Mouse (Mus musculus): Measurements from ENCODE around the gene Enc1. TPM values are rescaled to one million over a fixed set of nuclear protein-coding genes. Genes with fewer than 3 reads are reported as not detected.
"Not testable (repeated sequence)": the region's sequence is repeated elsewhere in the genome, so short reads cannot be mapped to it uniquely, and the experiment has no call there.

Enc1 gene
- polyA plus RNA-seq, 1 experiment from 2014 or later = 2.6 TPM

- ATAC-seq (no peak), DNase-seq (ENCODE audit: low spot score) (no peak)
- Histone ChIP-seq H3K4me2 (replicated peaks; ENCODE audit: low read depth, low read length) (no peak overlapping the region), H3K4me1 (ENCODE audit: insufficient read depth, low read depth, low read length) (no peaks in the 10 kb centered on the region), H3K9ac (replicated peaks; ENCODE audit: low read depth) (no peak overlapping the region), H3K4me3 (ENCODE audit: low read depth, low read length) (no peak overlapping the region), H3K9me3 (ENCODE audit: low read length) (no peaks in the 10 kb centered on the region), H3K36me3 (ENCODE audit: insufficient read depth, low read length) (no peaks in the 10 kb centered on the region; the same call in 1 of the 2 replicates), H3K27me3 (replicated peaks; ENCODE audit: insufficient read depth, low read length) (no peaks in the 10 kb centered on the region), H3K27ac (ENCODE audit: low read length) (no peak overlapping the region)
- 31% methylated on average over 12 of the region's 12 CpGs for WGBS
- TF ChIP-seq EP300 (IDR thresholded peaks at IDR 0.05) = no peak
- TF ChIP-seq CTCF (IDR thresholded peaks at IDR 0.05) = no peak
Measured at GRCm38 (mm10) chr13:97256849-97257379, 16.0 kb downstream of the Enc1 start.

- no peak for ATAC-seq
- H3K27ac ChIP-seq (ENCODE audit: low read length) = no peak overlapping the region
- no peak for TF ChIP-seq CTCF (IDR thresholded peaks at IDR 0.05)
- TF ChIP-seq EP300 (IDR thresholded peaks at IDR 0.05) = no peak
- DNase-seq (ENCODE audit: low spot score) = no peak
- H3K4me3 ChIP-seq (ENCODE audit: low read depth, low read length) = no peak overlapping the region
- H3K9ac ChIP-seq (replicated peaks; ENCODE audit: low read depth) = no peak overlapping the region
- no peak overlapping the region for H3K4me2 ChIP-seq (replicated peaks; ENCODE audit: low read depth, low read length)
- no peaks in the 10 kb centered on the region for H3K4me1 ChIP-seq (ENCODE audit: insufficient read depth, low read depth, low read length)
- 78% methylated on average over 16 of the region's 16 CpGs for WGBS
- H3K27me3 ChIP-seq (replicated peaks; ENCODE audit: insufficient read depth, low read length) = no peaks in the 10 kb centered on the region
- no peaks in the 10 kb centered on the region for H3K9me3 ChIP-seq (ENCODE audit: low read length)
- no peaks in the 10 kb centered on the region for H3K36me3 ChIP-seq (ENCODE audit: insufficient read depth, low read length)
Measured at GRCm38 (mm10) chr13:97259271-97259670, 18.4 kb downstream of the Enc1 start.

GRCm38 (mm10) chr13:97260456-97261180, 19.7 kb downstream of the Enc1 start:
- no peak for DNase-seq (ENCODE audit: low spot score)

GRCm38 (mm10) chr13:97261549-97261948, 20.6 kb downstream of the Enc1 start:
- no peak overlapping the region for H3K9ac ChIP-seq (replicated peaks; ENCODE audit: low read depth)
- ATAC-seq (peak; percentile 48), DNase-seq (ENCODE audit: low spot score) (no peak)
- no peaks in the 10 kb centered on the region for H3K27me3 ChIP-seq (replicated peaks; ENCODE audit: insufficient read depth, low read length)
- no peaks in the 10 kb centered on the region for H3K4me1 ChIP-seq (ENCODE audit: insufficient read depth, low read depth, low read length)
- WGBS = 32% methylated on average over 8 of the region's 8 CpGs
- no peaks in the 10 kb centered on the region for H3K9me3 ChIP-seq (ENCODE audit: low read length)
- H3K27ac ChIP-seq (ENCODE audit: low read length) = no peak overlapping the region
- no peak for TF ChIP-seq CTCF (IDR thresholded peaks at IDR 0.05)
- TF ChIP-seq EP300 (IDR thresholded peaks at IDR 0.05) = no peak
- no peak overlapping the region for H3K4me2 ChIP-seq (replicated peaks; ENCODE audit: low read depth, low read length)
- H3K36me3 ChIP-seq (ENCODE audit: insufficient read depth, low read length) = no peaks in the 10 kb centered on the region
- H3K4me3 ChIP-seq (ENCODE audit: low read depth, low read length) = no peak overlapping the region

More at GRCm38 (mm10) chr13:97260456-97261180, 19.7 kb downstream of the Enc1 start:
- H3K4me1 ChIP-seq (ENCODE audit: insufficient read depth, low read depth, low read length) = no peaks in the 10 kb centered on the region
- no peak for TF ChIP-seq EP300 (IDR thresholded peaks at IDR 0.05)
- TF ChIP-seq CTCF (IDR thresholded peaks at IDR 0.05) = no peak
- no peaks in the 10 kb centered on the region for H3K36me3 ChIP-seq (ENCODE audit: insufficient read depth, low read length)
- H3K9ac ChIP-seq (replicated peaks; ENCODE audit: low read depth) = no peak overlapping the region
- ATAC-seq = no peak
- H3K27me3 ChIP-seq (replicated peaks; ENCODE audit: insufficient read depth, low read length) = no peaks in the 10 kb centered on the region
- no peak overlapping the region for H3K4me3 ChIP-seq (ENCODE audit: low read depth, low read length)
- no peak overlapping the region for H3K4me2 ChIP-seq (replicated peaks; ENCODE audit: low read depth, low read length)
- H3K27ac ChIP-seq (ENCODE audit: low read length) = no peak overlapping the region
- WGBS = 63% methylated on average over 8 of the region's 8 CpGs
- H3K9me3 ChIP-seq (ENCODE audit: low read length) = no peaks in the 10 kb centered on the region

- Histone ChIP-seq H3K27ac (ENCODE audit: low read length) (no peak overlapping the region), H3K4me3 (ENCODE audit: low read depth, low read length) (no peak overlapping the region), H3K4me1 (ENCODE audit: insufficient read depth, low read depth, low read length) (no peaks in the 10 kb centered on the region), H3K9ac (replicated peaks; ENCODE audit: low read depth) (no peak overlapping the region), H3K9me3 (ENCODE audit: low read length) (no peaks in the 10 kb centered on the region), H3K4me2 (replicated peaks; ENCODE audit: low read depth, low read length) (no peak overlapping the region), H3K27me3 (replicated peaks; ENCODE audit: insufficient read depth, low read length) (no peaks in the 10 kb centered on the region), H3K36me3 (ENCODE audit: insufficient read depth, low read length) (no peaks in the 10 kb centered on the region)
- TF ChIP-seq EP300 (IDR thresholded peaks at IDR 0.05) (no peak), CTCF (IDR thresholded peaks at IDR 0.05) (no peak)
- ATAC-seq = no peak
- 86% methylated on average over 10 of the region's 10 CpGs for WGBS
- DNase-seq (ENCODE audit: low spot score) = no peak
Measured at GRCm38 (mm10) chr13:97262676-97263075, 21.8 kb downstream of the Enc1 start.

- not testable (repeated sequence) for H3K27ac ChIP-seq (ENCODE audit: low read length); H3K4me3 ChIP-seq (ENCODE audit: low read depth, low read length)
Measured at GRCm38 (mm10) chr13:97265534-97265933, 24.6 kb downstream of the Enc1 start.

More at GRCm38 (mm10) chr13:97265534-97265933, 24.6 kb downstream of the Enc1 start:
- H3K4me2 ChIP-seq (replicated peaks; ENCODE audit: low read depth, low read length); ATAC-seq; H3K9me3 ChIP-seq (ENCODE audit: low read length); H3K27me3 ChIP-seq (replicated peaks; ENCODE audit: insufficient read depth, low read length); H3K9ac ChIP-seq (replicated peaks; ENCODE audit: low read depth); H3K4me1 ChIP-seq (ENCODE audit: insufficient read depth, low read depth, low read length); H3K36me3 ChIP-seq (ENCODE audit: insufficient read depth, low read length); DNase-seq (ENCODE audit: low spot score): not testable (repeated sequence)
- WGBS = 89% methylated on average over 6 of the region's 6 CpGs
